Mouse (Mus musculus) adipocyte (in vitro differentiated cells): ENCODE results near the gene Casq2.
A peak's percentile ranks its signal among the peaks of the same experiment; 100 is the strongest.

Source experiments
- DNase-seq: peaks from one replicate; pipeline ENCODE4 v3.0.0-alpha.2; 2016; ENCODE audit warnings: low spot score

Gene Casq2

DNA sequence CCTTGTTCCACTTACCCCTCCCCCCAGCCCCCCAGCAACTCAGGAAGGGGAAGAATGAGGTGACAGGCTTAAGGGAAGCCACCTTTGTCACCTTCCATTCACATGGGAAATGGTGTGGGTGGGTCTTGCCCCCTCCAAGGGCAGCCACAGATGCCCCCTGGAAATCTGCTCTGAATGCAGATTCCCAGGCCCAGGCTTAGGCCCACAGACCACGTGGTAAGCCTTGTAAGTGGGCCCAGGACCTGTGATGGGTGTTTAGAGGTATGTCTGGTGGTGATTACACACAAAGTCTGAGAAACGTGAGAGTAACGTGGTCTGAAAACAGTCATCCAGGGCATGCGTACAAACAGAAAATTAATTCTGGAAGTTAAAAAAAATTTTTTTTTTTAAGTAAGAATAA, 78.7 kb downstream of the Casq2 start:
- DNase-seq: no peak

DNA sequence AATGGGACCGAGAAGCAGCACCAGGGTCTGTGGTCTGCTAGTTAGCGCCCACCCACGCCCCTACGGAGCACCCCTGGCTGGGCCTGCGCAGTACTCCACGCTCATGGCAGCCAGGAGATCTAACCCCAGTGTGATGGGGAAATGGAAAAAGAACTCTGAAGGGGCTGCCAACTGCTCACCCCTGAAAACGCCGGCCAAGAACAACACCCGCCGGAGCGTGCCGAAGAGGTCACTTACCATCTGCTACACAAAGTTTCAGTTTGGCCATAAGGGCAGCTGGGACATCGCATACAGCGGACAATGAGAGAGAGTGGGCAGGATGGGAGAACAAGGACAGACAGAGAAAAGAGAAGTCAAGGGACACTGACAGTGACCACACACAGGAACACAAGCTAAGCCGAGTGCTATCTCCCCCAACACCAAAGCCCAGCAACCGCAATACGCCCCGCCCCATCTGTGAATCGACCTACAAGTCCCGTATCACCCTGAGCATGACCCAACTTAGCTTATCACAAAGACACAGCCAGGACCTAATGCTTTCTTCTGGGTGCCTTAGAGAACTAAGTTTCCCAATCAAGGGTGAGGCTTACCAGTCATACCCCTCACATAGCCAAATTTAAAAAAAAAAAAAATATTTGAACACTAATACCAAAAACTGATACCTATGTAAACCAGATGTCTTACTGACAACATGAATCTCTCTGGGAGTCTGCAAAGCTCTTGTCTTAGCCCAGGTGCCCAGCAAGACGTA, 79.5 kb downstream of the Casq2 start:
- no peak for DNase-seq

DNA sequence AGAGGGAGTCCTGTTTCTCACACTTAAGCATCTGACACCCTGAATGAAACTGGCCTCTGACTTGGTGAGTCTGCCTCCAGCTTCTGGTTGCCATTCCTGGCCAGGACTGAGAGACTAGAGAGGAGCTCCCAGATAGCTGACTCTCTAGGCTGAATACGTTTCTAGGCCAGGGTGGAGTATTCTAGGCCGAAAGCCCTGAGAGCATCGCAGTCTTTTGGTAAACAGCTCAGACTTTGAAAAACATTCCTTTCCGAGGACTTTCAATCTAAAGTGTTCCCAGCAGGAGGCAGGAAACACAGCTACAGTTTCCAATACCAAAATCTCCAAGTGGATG, 80.0 kb downstream of the Casq2 start:
- DNase-seq: no peak

DNA sequence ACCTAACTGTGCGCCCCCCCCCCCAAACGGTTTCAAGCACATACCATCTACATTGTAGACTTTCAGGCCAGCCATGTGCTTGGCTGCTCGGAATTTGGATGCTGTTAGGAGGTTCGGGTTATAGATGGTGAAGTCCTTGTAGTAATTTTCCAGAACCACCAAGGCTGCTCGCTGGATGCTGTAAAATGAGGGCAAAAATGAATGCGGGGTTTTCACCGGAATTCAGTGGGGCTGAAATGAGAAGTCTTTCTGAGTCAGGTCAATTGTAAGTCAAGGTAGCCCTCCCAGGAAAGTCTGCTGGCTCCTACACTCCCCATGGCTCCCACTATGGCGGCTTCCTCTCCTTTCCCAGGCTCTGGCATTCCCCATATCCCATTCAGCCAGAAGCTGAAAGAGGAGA, 80.6 kb downstream of the Casq2 start:
- no peak for DNase-seq

DNA sequence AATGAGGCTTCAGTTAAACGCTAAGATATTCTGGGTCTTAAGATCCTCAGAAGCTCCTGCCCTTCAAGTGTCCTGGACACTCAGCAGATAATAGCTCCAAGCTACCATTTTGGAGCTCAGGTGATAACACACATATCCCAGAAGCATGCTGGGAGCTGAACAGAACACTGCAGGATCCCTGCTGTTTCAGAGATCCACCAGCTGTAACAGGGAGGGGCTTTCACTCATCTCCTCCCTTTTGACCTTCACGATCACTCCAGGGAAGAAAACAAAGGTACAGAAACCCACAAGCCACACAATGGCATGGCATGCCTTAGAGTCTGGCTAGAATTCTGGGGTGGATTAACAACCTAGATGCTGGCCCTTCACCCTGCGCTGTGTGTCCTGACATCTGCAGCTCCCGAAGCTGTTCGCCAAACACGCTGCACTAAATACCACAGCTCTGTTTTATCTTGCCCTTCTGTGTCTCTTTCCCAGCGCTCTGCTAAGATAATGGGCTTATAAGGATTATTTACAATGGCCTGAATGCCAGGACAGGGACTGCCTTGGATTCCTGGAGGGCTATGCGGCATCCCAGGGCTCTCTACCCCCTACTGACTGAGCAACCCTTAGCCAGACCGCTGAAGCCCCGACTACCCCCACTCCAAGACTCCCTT, 81.5 kb downstream of the Casq2 start:
- DNase-seq: no peak

DNA sequence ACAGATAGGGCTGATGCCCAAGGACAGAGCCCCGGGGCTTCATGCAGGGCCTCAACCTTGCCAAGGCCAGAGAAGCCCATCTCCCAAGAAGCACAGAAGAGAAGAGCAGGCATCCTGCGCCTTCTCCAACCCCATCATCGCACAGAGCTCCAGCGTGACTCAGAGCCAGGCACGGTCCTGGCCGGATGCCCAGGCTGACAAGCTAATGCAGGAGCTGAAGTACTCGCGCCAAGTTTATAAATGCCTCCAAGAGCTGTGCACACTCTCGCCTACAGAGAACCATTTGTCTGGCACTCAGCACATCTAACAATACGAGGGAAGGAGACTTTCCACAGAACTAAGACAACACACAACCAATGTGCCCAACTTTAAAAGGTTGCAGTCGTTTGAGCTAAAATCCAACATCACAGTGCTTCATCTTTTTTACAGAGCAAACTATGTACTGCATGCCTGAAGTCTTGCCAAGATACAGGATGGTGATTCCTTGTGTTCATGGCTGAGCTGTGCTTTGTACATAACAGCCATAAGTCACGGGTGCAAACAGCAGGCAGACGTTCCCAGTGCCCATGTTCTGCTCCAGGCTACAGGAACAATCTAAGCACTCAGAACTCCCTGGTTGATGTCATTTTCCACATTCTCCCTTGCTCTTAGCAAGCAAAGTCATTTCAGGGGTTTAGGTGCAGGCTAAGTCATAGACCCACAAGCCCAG, 83.1 kb downstream of the Casq2 start:
- DNase-seq: peak; percentile 98

DNA sequence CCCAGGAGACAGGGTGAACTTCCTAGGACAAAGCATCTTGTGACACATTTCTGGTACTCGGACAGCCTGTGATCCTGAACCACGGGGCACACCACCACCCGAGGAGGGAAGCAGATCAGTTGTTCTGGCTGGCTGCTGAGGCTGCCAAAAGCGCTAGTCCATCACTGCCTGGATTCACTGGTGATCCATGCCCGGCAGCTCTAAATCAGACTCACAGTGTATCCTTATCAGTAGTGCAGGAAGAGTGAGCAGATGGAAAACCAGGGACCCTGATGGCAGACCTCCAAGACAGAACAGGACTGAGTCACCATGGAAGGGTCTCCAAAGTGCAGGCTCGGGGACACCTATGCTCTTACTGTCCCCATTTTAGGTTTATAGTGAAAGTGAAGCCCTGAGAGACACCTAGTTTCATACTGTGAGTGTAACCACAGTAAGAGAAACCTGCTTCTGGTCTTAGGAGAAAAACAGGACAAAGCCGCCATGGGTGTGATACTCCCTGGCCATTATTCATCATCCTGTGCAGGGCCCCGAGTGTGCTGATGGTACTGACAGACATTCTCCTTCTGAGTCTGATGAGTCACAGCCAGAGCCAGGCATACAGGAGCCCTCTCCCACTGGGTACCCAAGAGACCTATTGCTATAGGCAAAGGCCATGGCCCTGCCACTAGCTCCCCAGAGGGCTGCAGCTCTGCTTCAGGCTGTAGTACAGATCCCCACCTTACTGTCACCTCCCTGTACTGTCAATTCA, 88.1 kb downstream of the Casq2 start:
- DNase-seq: no peak

DNA sequence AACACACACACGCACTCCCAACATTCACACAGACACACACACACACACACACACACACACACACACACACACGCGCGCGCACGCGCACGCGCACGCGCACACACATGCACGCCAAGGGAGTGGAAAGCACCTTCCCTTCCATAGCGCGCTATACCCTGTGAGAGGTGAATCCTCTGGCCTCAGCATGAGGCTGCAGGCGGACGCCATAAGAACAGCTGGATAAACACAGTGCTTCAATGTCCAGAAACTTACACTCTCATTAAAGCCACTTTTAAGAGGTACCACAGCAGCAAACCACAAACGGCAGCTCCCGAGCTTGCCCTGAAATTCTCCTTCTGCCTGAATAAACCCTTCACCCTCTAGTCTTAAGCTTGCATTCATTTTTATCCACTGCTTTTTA, 89.5 kb downstream of the Casq2 start:
- DNase-seq: no peak

DNA sequence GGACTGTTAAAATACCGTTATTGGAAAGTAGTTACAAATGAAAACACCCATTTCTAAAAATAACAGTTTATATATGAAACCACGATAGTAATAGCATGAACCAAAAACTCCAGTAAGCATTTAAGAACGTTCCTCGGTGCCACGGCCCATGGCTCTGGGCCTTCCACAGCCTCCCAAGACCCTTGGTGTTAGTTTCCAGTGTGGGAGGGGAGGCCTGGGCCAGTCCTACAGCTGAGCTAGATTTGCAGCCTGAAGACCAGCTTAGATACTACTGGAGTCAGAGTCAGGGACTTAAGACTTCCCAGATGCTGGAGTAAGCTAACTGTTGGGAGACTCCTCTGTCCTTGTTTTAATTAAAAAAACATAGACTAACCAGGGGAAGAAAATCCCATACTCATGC, 89.9 kb downstream of the Casq2 start:
- no peak for DNase-seq

DNA sequence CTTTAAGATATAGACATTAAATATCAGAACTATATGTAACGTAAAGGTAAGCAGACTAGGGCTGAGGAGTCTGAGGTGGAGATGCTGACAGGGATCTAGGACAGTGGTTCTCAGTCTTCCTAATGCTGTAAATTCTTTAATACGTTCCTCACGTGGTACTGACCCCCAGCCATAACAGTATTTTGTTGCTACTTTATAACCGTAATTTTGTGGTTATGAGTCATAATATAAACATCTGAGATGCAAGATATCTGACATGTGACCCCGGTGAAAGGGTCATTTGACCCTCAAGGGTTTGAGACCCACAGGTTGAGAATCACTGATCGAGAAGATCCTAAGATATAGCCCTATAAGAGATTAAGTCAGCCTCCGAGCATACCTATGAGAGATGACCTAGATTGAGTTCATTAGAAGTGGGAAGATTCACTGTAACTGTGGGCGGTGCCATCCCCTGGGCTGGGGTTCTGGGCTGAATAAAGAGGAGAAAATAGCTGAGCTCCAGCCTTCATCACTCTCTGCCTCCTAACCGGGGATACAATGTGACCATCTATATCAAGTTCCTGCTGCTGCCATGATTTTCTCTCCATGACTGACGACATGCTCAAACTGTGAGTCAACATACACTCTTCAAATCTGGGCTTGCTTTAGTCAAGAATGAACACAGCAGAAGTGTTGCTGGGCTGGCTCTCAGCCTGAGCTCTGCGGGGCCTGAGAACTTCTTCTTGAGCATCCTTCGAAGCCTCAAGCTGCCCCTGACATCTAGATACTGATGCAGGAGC, 91.8 kb downstream of the Casq2 start:
- no peak for DNase-seq

DNA sequence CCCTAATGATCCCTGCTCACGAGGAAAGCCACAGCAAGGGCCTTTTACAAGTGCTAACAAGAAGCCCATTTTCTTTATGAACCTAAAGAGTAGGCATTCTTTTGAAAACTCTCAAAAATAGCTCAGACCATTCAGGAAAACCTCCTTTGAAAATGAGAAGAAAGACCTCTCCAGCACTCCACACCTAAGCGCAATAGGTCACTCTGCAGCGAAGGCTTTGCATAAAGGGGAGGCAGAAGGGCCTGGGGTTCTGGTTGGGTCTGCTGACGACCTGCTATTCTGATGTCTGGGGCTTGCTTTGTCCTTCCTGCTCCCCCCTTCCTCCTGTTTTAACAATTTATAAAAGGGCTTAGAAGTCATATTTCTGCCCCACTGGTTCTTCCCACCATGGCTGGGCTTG, 93.7 kb downstream of the Casq2 start:
- DNase-seq: no peak

DNA sequence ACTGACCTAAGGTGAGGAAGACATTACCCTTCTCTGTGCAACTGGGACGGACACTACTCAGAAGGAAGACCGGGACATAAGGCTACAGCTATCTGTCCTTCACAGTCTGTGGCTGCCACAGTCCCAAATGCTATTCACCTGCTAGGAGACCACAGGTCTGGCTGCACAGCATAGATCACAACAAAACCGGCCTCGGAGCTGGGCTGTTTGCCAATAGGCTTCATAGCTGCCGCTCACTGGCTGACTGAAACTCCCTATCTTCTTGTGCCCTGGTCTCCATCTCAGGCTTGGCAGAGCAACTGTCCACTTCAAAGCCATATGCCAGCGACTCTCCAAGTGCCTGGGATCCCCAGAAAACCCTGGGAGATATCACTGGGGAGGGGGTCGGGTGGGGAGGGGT, 94.5 kb downstream of the Casq2 start:
- DNase-seq: no peak

DNA sequence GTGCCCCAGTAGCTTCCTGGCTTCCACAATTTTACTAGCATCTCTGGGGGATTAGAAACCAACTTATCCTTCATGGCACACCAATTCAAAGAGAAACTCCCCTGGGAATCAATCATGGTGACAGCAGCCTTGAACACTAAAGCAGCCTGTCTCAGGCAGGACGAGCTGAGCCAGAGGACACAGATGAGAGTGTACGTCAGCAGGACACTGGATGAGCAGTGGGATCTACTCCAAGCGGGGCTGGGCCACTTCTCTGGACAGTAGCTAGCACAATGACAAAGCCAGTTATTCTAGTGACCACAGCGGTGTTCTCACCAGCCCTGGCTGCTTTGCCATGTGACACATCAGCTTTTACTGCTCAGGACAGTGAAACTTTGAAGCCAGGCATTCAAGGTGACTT, 95.0 kb downstream of the Casq2 start:
- DNase-seq: no peak

DNA sequence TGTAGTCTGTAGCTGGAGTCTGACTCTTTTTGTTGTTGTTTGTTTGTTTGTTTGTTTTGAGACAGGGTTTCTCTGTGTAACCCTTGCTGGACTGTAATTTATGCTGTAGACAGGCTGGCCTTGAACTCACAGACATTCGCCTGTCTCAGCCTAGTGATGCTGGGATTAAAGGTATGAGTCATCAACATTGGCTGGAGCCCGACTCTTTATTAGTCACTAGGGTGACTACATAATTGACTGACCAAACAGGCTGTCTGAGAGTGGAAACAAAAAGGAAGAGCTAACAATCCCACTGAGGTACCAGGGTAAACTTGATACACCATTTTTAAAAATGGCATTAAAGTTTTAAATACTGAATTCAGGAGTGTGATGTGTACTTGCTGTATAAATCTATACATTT, 96.4 kb downstream of the Casq2 start:
- DNase-seq: no peak

DNA sequence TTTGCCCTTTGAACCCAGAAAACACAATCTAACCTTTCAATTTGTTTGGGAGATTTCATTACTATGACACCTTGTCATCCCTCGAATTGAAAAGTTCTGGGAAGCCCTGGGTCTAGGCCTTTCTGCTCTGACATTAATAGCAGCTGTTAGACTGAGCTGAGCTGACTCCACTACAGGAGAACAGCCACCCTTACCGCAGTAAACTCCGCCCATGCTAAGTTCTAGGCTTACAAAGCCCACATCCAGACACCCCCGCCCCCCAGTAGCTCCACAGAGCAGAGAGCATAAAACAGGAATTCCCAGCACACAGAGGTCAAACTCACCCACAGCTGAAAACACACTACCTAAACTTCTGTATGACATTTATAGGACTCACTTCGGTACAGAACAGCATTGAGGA, 98.5 kb downstream of the Casq2 start:
- DNase-seq: no peak

DNA sequence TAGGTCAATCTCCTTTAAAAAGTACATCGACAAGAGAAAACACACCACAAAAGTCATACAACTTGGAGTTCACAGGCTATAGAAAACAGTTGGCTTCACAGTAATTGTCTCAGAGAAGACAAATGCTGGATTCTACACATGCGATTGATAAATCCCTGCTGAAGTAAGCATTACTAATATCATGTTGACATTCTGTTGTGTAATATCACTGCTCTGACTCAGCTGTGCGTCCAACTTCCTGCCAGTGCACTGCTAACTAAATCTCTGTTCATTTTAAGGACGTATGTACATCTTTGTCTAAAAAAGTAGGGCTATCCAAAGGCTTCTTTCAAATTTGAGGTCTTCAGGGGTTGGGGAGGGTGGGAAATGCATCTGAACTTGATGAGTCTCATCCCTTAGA, 101.2 kb downstream of the Casq2 start:
- peak; percentile 32 for DNase-seq

DNA sequence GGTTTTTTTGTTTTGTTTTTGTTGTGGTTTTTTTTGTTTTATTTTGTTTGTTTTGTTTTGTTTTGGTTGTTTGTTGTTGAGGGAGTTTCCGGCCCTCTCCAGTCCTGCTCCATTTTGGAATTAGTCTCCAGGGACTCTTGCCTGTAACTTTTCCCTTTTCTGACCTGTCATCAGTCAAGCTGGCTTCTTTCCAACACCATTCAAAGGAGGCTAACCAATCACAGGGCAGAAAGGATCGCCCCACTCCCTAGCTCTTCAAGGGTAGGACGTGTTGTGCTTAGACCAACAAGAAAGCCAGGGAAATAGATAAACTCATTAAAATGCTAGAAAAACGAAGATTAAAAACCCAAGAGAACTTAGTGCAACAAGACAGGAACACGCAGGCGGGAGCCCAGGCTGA, 102.8 kb downstream of the Casq2 start:
- peak; percentile 45 for DNase-seq

DNA sequence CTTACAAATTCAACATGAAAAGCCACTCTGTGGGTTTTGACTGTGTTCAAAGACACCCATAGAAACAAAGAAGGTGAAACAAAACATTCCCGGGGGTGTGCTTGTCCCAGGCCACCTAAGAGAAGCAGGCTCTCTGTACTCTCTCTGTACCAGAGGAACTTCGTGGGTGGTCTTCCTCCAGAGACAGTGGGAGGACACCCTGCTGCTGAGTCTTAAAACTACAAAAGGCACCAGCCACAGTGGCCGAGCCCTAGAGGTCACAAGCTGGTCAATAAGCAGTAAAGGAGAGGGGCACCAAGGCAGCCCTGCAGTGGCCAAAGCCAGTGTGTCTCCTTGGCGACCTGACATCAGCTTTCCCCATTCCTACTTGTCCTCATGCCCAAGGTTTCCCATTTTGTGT, 103.8 kb downstream of the Casq2 start:
- DNase-seq: no peak

DNA sequence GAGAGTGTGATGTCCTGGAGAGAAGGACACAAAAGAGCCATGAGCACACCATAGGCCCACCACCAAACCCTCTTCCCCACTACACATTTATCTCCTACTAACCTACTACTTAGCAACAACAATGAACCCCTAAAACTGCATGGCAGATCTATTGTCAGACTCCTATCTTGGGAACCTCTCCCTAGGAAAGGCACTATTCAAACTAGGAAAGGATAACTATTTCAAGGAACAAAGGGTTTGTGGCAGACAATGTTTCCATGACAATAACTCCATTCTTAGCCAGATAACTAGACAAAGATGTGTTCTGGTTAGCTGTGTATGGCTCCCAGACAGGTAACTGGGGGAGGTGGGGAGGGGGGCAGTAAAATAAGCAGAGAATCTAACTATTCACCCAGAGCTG, 104.4 kb downstream of the Casq2 start:
- DNase-seq: no peak

DNA sequence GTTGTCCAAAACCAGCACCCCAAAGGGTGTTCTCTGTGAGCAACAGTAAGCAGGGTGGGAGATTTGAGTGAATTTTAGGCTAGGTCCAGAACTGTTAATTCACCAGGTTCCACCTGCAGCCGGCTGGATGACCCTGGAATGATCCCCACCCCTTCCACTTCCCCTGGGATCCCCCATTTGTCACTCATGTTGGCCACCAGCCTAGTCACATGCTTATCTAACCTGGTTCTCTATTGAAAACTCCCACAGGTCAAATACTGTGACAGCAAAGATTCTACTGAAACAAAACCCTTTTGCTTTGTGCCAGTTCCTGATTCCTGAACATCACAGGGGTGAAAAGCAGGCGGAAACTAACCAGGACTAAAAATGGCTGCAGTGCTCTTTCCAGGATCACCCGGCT, 105.4 kb downstream of the Casq2 start:
- no peak for DNase-seq

DNA sequence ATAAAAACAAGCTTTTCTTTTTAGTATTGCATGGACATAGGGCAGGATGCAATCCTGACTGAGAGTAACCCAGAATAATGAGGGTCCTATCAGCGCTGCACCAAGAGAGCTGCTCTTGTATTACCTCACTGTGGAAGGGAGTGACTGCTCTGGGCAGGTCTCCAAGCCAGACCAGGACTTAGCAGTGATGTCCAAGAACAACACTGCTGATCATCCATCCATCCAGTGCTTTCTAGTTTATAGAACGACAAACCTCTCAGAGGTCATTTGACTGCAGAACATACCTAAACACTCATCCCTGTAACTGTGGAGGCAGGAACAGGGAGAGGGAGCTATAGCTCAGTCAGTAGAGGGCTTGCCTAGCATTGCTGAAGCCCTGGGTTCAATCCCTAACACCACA, 106.4 kb downstream of the Casq2 start:
- DNase-seq: peak; percentile 39
